In genomic region chr9:6251990-6252389, GRCm38 (mm10) we compare ENCODE assay signal across 23 mouse cellular contexts. TPM values are rescaled to one million over a fixed set of nuclear protein-coding genes. Genes with fewer than 3 reads are reported as not detected.
"Had no signal": no experiment of that assay in that cellular context is flagged by ENCODE, and none has a peak within 500 bp of the region (broad histone marks: within the 10 kb centered on the region; RNA-seq: fewer than 3 reads in every experiment).

No protein-coding gene starts in this region.

- H3K4me2 ChIP-seq: lung, embryonic 15.5 days; midbrain, embryonic 12.5 days; midbrain, embryonic 15.5 days; neural tube, embryonic 12.5 days; stomach, embryonic 15.5 days had no signal

- DNase-seq: liver, postnatal 0 days; lung, adult 2 months; lung, postnatal 14 days; lung, postnatal 36 days; right cerebral cortex, postnatal 14 days; thymus, adult 2 months; thymus, postnatal 25 days; thymus, postnatal 4 days had no signal

- H3K27me3 ChIP-seq: lung, embryonic 15.5 days; megakaryocyte, embryonic 14.5 days; midbrain, embryonic 12.5 days; midbrain, embryonic 15.5 days; neural tube, embryonic 12.5 days; stomach, embryonic 15.5 days had no signal

- H3K4me1 ChIP-seq: lung, embryonic 15.5 days; megakaryocyte, embryonic 14.5 days; midbrain, embryonic 12.5 days; midbrain, embryonic 15.5 days; neural tube, embryonic 12.5 days; stomach, embryonic 15.5 days had no signal

- H3K27ac ChIP-seq: lung, embryonic 15.5 days; macrophage; midbrain, embryonic 12.5 days; midbrain, embryonic 15.5 days; neural tube, embryonic 12.5 days; stomach, embryonic 15.5 days; stomach, postnatal 0 days had no signal

- H3K9me3 ChIP-seq: lung, embryonic 15.5 days; midbrain, embryonic 12.5 days; midbrain, embryonic 15.5 days; neural tube, embryonic 12.5 days; stomach, embryonic 15.5 days had no signal

- H3K9ac ChIP-seq: liver, postnatal 0 days; lung, embryonic 15.5 days; midbrain, embryonic 12.5 days; midbrain, embryonic 15.5 days; neural tube, embryonic 12.5 days; stomach, embryonic 15.5 days had no signal

- H3K4me3 ChIP-seq: lung, embryonic 15.5 days; midbrain, embryonic 12.5 days; midbrain, embryonic 15.5 days; neural tube, embryonic 12.5 days; stomach, embryonic 15.5 days had no signal

- ATAC-seq: liver, postnatal 0 days; lung, postnatal 0 days; midbrain, embryonic 15.5 days had no signal

- H3K36me3 ChIP-seq: lung, embryonic 15.5 days; midbrain, embryonic 12.5 days; midbrain, embryonic 15.5 days; neural tube, embryonic 12.5 days; stomach, embryonic 15.5 days had no signal

RNA-seq across cellular contexts. Expression of gene Ddi1, which starts 17.7 kb away (rescaled TPM):
- total RNA-seq: megakaryocyte progenitor cell, adult 5-6 weeks; midbrain, postnatal 0 days; monocyte, adult 5-6 weeks; neutrophil, adult 5-6 weeks had no signal
- polyA plus RNA-seq: liver, postnatal 0 days; lung, adult 2 months; macrophage; midbrain, embryonic 12.5 days; midbrain, embryonic 15.5 days; midbrain, postnatal 0 days; spleen, adult 2 months; thymus, adult 2 months; urinary bladder, adult 2 months had no signal
